Mouse (Mus musculus) cerebral cortex, adult 2 months (tissue): Measurements from ENCODE around the gene Bach2.

Experiments
- WGBS: fragments of 180-500 bp; shearing (Covaris S2); methylation state at CpG from one replicate; pipeline ENCODE4 v1.1.7; 2018; 5-methylcytosine and 5-hydroxymethylcytosine counted together

Gene Bach2

DNA sequence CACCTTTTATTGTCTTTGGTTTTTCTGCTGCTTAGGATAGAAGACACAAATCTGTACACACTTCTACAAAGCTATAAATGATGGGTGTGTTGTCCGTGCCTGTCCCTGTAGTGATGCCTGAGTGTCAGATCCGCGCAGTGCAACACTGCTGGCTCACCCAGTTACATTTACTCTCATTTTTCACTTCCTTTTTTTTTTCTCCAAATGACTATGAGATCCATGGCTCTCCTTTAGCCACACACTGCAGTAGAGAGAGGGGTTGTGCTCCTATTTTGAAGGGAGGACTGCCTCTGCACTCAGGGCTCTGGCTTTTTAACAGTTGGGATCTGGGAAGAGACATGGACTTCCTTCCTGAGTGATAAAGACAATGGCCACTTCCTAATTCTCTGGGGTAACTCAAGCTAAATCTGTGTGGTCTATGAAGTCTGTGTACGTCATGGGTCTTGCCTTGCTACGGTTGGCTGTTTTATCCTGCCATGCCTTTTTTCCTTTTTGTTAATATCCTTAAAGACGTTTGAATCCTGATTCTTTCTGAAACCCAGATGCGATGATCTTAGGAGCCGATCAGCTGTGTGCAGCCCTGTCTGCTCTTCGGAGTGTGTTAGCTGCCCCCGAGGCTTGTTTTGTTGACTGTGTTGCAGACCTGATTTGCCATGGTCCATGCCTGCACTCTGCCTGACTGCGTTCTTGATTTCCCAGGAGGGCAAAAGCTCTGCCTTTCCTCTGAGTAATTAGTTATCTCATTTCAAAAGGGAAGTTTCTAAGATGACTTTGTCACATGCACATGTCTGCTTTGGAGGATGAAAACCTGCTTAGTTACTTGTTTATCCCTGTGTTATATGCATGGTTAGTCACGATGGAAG is 120.2 kb downstream of the Bach2 start:
- WGBS = 57% methylated on average over 12 of the region's 12 CpGs

DNA sequence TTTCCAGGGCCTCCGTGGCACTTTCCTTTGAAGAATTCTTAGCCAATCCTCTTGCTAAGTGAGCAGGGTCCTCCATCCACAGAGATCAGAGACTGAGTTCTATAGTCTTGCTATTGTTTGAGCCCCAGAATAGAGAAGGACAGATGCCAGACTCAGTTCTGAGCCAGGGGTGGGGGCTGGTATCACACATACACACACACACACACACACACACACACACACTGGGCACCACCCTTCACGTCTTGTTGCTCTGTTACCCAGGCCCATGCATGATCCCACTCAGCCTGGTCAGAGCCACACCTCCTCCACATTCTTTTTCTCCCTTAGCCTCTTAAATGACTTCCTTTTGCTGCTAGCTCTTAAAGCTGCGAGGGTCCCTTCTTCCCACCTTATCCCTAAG is 121.0 kb downstream of the Bach2 start:
- WGBS = 58% methylated on average over 3 of the region's 3 CpGs

- WGBS = 90% methylated on average over 5 of the region's 5 CpGs
These were observed 121.9 kb downstream of the Bach2 start for GRCm38 (mm10) chr4:32360496-32360895.

DNA sequence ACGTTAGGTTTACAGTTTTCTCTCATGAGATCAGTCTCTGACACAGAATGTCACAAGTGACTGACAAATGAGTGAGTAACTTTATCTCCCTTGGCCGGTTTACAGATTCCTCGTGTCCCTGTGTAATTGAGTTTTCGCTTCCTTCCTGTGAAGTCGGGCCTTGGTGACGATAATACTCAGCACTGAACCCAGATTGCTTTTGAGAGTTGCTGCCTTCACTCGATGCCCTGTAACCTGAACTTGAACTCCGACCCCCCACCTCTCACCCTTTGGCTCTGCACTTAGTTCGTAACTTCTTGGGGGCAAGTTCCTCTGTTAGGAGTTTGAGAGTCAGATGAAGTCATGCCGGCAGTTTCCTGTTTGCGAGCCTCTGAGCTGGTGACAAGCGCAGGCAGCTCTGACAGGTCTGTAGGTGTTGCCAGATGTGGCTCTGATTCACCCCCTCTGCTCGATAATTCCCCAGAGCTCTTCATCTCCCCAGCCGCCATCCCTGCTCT is 124.9 kb downstream of the Bach2 start:
- 74% methylated on average over 14 of the region's 14 CpGs for WGBS

DNA sequence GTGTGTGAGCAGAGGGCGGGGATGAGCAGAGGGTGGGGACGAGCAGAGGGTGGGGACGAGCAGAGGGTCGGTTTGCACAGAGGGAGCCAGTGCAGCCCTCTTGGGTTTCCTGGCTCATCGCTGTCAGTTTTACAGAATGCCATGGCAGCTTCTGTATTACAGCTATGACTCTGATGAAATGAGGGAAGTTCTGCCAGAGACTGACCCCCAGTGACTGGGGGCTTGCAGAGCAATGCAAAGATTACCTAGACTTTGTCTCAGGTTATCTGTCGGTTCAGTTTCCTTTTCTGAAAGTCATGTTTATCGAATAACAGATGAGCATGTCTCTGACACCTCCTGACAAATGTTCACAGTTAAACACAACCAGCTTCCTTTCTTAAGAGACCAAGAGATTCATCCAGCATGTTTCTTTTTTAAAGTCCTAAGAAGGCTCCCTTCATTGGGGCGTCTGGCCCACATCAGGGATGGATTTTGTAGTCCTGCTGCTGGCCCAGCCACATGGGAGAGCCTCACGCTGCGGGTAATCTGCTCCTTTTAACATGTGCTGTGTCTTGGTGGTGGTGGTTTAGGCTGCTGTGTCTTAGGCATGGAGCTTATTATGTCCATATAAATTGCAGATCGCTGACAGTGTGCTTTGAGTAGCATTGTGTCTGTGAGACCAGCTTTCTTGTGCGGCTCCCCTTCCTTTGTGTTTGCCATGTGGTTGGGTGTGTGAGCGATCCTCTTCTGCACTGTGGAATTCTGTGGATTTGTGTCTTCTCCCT is 126.7 kb downstream of the Bach2 start:
- 48% methylated on average over 13 of the region's 13 CpGs for WGBS

- 75% methylated on average over 2 of the region's 2 CpGs for WGBS
These were observed 127.6 kb downstream of the Bach2 start for GRCm38 (mm10) chr4:32366176-32366575.

GRCm38 (mm10) chr4:32368345-32368744 is 129.7 kb downstream of the Bach2 start:
- 82% methylated on average over 8 of the region's 8 CpGs for WGBS

DNA sequence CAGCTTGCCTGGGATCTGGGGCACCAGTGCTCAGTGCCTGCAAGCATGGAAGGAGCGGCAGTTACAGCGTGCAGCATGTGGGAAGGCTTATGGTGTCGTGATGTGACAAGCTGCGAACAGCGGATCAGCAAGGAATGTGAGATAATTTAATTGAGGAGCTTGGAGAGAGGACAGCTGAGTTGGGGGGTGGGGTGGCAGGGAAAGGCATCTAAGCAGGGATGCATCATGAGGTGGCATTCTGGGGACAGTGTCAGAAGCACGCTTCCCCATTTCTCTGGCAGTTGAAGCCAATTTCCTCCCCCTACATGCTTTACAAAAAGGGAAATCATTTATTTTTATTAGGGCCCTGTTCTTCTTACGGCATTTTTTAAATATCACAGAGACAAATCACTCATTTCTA is 134.5 kb downstream of the Bach2 start:
- 30% methylated on average over 7 of the region's 7 CpGs for WGBS

DNA sequence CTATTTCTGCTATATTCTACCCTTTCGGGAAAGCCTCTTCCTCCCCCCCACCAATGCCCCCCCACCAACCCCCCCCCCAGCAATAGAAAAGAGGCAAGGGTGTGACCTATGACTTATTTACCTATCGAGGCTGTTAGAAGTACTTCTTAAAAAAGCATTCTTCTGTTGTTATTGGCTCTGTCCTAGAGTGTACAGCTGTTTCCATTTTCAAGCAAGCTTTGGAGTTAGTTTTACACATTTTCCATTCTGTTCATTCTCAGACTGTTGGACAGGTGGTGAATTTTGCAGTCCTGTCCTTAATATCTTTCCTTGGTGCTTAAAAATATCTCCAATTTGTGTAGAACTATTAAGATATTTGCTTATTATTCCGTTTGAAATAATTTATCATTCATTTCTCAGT is 134.9 kb downstream of the Bach2 start:
- 57% methylated on average over 3 of the region's 3 CpGs for WGBS

DNA sequence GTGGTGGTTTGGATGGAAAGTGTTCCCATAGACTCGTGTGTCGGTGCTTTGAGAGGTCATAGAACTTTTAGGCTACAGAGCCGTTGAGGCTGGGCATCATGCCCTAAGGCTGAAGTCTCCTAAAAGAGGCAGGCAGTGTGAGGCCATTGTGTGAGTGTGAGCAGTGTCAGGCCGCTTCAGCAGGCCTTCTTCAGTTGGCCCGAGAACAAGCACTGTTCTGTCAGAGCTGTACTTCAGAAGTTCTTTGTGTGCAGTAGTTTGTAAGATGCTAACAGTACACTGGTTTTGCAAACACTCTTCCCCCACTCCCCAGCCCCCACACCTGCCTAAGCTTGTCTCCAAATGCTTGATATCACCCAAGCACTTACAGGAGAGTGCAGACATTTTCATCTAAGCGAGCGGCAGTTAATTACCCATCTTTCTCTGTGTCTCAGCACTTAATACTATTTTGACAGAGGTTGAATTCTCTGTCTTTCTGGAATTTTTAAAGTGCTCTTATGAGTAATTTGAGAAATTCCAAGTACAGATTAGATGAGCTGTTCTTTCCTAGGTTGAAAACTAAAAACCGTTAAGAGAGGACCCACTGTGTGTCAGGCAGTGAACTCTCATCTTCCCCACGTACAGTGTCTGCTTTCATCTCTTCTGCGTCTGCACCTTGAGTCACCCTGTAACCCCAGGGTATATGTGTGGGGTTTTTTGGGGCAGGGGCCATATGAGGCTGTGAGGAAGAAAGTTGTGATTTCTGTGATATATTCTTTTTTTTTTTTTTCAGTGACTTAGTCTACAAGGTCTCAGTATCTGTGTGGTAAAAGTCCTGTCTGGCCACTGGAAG is 136.4 kb downstream of the Bach2 start:
- 71% methylated on average over 10 of the region's 10 CpGs for WGBS

- WGBS = 80% methylated on average over 16 of the region's 16 CpGs
These were observed 137.3 kb downstream of the Bach2 start for GRCm38 (mm10) chr4:32375721-32376526.

- 76% methylated on average over 6 of the region's 6 CpGs for WGBS
These were observed 137.9 kb downstream of the Bach2 start for GRCm38 (mm10) chr4:32376527-32376948.

DNA sequence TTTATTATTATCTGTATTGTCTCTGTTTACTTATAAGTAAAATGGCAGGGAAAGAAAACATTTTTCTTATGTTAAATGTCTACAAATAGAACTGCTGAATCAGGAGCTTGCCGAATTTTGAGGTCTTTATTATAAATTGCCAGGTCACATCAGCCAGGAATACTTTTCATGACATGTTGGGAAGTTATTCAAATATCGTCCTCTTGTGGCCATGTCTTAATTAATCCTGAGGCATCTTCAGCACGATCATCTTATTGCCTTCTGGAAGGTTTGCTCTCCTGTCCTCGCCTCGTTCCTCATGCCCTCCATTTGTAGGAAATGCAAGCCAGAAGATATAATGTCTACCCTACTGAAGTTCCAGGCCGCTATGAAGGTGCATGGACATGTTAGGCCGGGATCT is 140.5 kb downstream of the Bach2 start:
- 77% methylated on average over 7 of the region's 7 CpGs for whole genome bisulfite sequencing

DNA sequence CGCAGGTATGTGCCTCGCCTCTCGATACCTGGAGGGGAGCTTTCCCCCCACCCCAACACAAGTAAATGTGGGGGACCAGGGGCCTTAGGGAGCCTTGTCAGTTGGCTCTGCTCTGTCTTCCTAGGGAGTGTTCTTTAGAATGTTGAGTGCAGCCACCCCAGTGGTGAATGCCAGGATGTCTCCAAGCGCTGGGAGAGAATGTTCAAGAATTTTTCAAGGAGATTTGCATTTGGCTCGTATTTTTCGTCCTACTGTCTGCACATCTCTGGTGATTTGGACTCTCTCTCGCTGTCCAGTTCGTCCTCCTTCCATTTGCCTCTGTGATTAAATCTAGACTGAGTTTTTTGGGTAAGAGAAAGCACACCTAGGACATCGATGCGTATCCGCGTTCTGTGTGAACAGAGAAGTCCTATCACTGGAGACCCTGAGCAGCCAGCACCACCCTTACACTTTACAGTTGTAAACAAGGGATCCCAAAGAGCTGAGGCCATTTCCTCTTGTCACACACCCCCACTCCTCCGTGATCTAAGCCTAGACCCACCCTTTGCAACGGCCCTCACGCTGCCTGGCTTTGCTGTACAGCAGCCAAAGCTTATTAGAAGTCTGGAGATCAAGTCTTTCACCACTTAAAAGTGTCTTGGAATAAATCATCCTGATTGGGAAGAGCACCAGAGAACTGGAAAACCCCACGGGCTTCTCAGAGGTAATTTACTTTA is 143.2 kb downstream of the Bach2 start:
- 75% methylated on average over 16 of the region's 16 CpGs for WGBS

DNA sequence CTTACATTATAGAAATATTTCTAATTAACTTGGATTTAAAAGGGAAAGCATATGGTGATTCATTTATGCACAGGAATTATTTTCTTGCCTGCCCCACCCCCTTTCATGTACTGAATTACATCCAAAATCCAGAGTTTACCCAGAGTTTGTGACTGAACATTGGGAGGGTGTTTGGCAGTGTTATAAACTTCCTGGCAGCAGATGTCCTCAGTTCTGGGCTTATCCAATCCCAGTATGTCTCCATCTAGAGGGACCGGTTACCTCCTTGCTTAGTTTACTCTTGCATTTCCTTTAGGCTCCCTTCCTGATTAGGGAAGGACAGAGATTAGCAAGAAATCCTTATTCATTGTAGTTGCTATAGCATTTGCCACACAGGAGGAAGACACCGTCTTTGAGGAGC is 146.5 kb downstream of the Bach2 start:
- 58% methylated on average over 2 of the region's 2 CpGs for WGBS

DNA sequence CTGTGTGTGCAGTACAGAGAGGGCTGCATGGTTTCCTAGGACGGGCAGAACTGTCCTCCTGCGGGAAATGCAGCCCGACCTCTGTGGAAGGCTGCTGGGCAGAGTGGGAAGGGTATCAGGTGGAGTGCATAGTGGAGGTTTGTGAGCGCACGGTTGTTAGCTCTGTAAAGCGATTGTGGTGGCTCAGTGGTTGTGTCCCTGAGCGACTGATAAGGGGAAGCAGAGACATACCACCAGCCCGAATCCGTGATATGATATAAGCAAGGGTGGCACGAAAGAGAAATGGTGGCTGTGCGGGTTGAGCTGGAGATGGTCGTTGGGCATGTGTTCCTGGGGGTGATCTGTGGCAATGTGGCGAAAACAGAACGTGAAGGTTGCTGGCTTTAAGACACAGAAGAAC is 147.0 kb downstream of the Bach2 start:
- WGBS = 96% methylated on average over 14 of the region's 14 CpGs

DNA sequence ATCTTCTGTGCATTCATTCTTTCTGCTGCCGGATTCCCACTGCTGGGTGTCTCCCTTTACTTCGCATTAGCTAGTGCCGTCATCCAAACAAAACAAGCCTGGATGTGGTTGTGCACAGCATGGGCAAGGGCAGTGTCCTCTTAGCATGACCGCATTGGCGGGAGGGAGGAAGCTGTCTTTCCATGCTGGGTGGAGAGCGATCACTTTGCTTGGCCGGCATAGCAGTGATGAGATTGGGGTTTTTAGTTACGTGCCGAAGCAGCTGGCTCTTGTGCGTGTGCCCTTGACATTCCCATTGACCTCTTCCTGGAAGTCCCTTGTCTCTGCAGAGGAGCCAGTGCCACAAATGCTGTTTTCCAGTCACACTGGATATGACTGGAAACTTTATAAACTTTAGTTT is 147.7 kb downstream of the Bach2 start:
- 90% methylated on average over 10 of the region's 10 CpGs for WGBS

- 63% methylated on average over 8 of the region's 8 CpGs for WGBS
These were observed 148.3 kb downstream of the Bach2 start for GRCm38 (mm10) chr4:32386931-32387330.

DNA sequence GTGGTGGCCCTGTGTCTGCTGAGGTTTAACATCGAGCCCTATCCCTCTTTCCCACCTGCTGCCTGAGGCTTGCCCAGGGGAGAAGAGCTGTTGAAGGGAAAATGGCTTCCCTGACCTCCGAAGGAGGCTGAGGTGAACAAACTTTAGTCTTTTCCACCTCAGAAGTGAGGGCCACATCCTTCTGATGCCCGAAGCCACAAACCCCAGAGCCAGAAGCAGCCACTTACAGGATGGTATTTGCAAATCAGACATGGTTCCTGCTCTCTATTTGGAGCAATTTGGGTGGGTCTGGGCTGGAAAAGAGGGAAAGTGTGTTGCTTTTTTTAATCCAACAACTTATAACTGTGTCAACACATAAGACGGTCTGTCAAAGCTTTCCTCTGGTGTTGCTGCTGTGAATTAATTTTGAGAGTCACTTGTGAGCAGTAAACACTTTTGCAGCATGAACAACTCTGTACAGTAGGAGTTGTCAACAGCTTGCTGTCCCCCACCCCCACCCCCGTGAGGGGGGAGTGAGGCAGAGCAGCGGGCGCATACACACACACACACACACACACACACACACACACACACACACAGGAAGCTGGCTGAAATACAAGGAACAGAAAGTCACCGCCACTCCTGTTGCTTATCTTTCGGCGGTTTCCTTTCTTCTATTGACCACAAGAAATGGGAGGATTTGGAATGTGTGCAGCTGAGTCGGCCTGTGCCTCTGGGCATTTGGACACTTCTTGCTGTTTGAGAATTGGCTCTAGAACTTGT is 149.1 kb downstream of the Bach2 start:
- 37% methylated on average over 11 of the region's 11 CpGs for WGBS

DNA sequence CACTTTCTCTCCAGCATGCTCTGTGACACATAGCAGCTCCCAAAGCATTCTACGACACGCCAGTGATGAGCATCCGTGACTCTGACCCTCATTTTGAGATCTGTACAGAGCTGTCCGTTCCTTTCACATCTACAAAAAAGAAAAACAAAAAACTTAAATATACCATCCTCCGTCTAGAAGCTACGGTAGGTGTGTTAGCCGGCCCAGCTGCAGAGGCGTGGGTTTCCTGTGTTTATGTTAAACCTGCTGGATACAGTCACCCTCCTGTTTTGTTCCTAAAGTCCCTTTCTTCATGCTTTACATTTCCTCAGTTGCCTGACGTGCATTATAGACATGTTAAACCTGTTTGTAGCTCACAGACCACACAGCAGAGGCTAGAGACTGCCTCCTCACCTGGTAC is 150.0 kb downstream of the Bach2 start:
- 65% methylated on average over 9 of the region's 9 CpGs for WGBS
